Mouse (Mus musculus) midbrain, embryonic 11.5 days (tissue): ENCODE results near the gene Zc3h18. TPM values are rescaled to one million over a fixed set of nuclear protein-coding genes. Genes with fewer than 3 reads are reported as not detected.
A peak's percentile ranks its signal among the peaks of the same experiment; 100 is the strongest.

Experiments used
- ATAC-seq: fragments of 200-750 bp; cut with Nextera tagmentation; 2 replicates; pipeline ENCODE4 v1.8.0; 2017; ENCODE audit warnings: moderate TSS enrichment, moderate library complexity; ENCODE audit not compliant: low FRiP score
- DNase-seq: peaks from one replicate; pipeline ENCODE4 v3.0.0; 2015; ENCODE audit warnings: low spot score; ENCODE audit errors: missing footprints
- H3K27ac ChIP-seq: fragments of 300-500 bp; sonication (generic); 2 replicates; pipeline ENCODE4 v1.5.1; 2014; ENCODE audit warnings: low read depth, low read length
- H3K27me3 ChIP-seq: fragments of 300-500 bp; sonication (generic); 2 replicates; pipeline ENCODE4 v1.6.1; 2014; ENCODE audit warnings: mild to moderate bottlenecking, low read length, moderate library complexity, mixed read lengths; ENCODE audit not compliant: control insufficient read depth, insufficient read depth
- H3K36me3 ChIP-seq: fragments of 300-500 bp; sonication (generic); 2 replicates; pipeline ENCODE4 v1.6.1; 2014; ENCODE audit warnings: mild to moderate bottlenecking, low read length, moderate library complexity, mixed read lengths; ENCODE audit not compliant: control insufficient read depth, insufficient read depth
- H3K4me1 ChIP-seq: fragments of 300-500 bp; sonication (generic); 2 replicates; pipeline ENCODE4 v1.6.1; 2014; ENCODE audit warnings: low read length; ENCODE audit not compliant: control insufficient read depth, insufficient read depth
- H3K4me2 ChIP-seq: fragments of 300-500 bp; sonication (generic); 2 replicates; pipeline ENCODE4 v1.6.1; 2014; ENCODE audit warnings: mild to moderate bottlenecking, moderate library complexity
- H3K4me3 ChIP-seq: fragments of 300-500 bp; sonication (generic); 2 replicates; pipeline ENCODE4 v1.5.1; 2014; ENCODE audit warnings: low read depth, low read length
- H3K9ac ChIP-seq: fragments of 300-500 bp; sonication (generic); 2 replicates; pipeline ENCODE4 v1.6.1; 2014; ENCODE audit warnings: low read length
- H3K9me3 ChIP-seq: fragments of 300-500 bp; sonication (generic); 2 replicates; pipeline ENCODE4 v1.6.1; 2016; ENCODE audit warnings: low read length; ENCODE audit not compliant: control insufficient read depth
- WGBS: fragments of 180-500 bp; shearing (Covaris S2); extraction: QIAGEN DNeasy Blood & Tissue Kit; methylation state at CpG from one replicate; pipeline ENCODE4 v1.1.7; 2014; 5-methylcytosine and 5-hydroxymethylcytosine counted together
- polyA plus RNA-seq: library from polyadenylated mRNA; unstranded; fragments of >200 nt; fragmentation: Nextera tagmentation; extraction: Ambion mirVana; gene quantifications from 2 replicates; pipeline ENCODE4 v1.2.1, GENCODE M21; 2014

Zc3h18 gene
- polyA plus RNA-seq, 1 experiment from 2014 or later: 43.7 TPM

DNA sequence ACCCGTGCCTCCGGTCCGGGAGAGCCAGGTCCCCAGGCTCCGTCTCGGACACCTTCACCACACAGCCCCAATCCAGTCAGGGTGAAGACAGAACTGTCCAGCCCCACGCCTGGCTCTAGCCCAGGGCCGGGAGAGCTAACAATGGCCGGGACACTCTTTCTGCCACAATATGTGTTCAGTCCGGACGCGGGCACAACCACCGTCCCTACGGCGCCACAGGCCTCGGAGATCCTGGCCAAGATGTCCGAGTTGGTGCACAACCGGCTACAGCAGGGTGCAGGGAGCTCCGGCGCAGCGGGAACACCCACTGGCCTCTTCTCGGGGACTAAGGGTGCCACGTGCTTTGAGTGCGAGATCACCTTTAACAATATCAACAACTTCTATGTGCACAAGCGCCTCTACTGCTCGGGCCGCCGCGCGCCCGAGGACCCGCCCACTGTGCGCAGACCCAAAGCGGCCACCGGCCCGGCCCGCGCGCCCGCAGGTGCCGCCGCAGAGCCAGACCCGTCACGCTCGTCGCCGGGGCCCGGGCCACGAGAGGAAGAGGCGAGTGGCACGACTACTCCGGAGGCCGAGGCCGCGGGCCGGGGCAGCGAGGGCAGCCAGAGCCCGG, 40.7 kb upstream of the Zc3h18 start:
- Histone ChIP-seq H3K9ac (peak overlapping the region; percentile 54; the same call in 1 of the 2 replicates), H3K27ac (no peak overlapping the region), H3K4me2 (peak overlapping the region; percentile 95), H3K27me3 (peaks cover 48% of the 10 kb centered on the region), H3K36me3 (no peaks in the 10 kb centered on the region), H3K4me1 (peaks cover 16% of the 10 kb centered on the region), H3K9me3 (no peaks in the 10 kb centered on the region), H3K4me3 (peak overlapping the region; percentile 52)
- DNase-seq (peak; percentile 92), ATAC-seq (peak; percentile 38)
- WGBS: 6% methylated on average over 57 of the region's 57 CpGs

DNA sequence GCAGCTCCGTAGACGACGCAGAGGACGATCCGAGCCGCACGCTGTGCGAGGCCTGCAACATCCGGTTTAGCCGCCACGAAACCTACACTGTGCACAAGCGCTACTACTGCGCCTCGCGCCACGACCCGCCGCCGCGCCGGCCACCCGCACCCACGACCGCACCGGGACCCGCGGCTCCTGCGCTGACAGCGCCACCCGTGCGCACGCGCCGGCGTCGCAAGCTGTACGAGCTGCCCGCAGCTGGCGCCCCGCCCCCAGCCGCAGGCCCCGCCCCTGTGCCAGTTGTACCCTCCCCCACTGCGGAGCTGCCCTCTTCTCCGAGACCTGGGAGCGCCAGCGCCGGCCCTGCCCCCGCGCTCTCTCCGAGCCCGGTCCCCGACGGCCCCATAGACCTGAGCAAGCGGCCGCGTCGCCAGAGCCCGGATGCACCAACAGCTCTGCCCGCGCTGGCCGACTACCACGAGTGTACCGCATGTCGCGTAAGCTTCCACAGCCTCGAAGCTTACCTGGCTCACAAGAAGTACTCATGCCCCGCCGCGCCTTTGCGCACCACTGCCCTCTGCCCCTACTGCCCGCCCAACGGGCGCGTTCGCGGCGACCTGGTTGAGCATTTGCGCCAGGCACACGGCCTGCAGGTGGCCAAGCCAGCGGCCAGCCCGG, 40.0 kb upstream of the Zc3h18 start:
- WGBS: 1% methylated on average over 77 of the region's 81 CpGs
- Histone ChIP-seq H3K27me3 (peaks cover 48% of the 10 kb centered on the region), H3K4me3 (peak overlapping the region; percentile 52), H3K36me3 (no peaks in the 10 kb centered on the region), H3K27ac (no peak overlapping the region), H3K4me1 (peaks cover 16% of the 10 kb centered on the region), H3K9ac (peak overlapping the region; percentile 54), H3K9me3 (no peaks in the 10 kb centered on the region), H3K4me2 (peak overlapping the region; percentile 95)
- ATAC-seq (peak; percentile 75), DNase-seq (peak; percentile 97)

DNA sequence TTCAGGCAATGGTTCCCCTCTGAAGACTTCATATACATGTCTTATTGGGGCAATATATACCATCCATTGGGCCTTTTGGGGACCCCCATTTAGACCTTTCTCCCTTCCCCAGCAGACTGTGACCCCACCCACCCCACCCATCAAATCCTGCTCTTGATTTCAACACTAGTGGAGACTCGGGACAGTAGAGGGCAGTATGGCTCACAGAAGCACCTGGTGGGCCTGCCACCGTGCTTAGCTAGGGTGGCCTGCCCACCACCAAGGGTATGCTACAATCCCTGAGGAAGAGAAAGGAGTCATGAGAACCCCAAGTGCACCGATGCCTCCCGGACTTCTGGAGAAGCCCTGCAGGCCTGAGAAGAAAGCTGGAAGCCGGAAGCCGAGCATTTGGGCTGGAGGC, 37.6 kb upstream of the Zc3h18 start:
- Histone ChIP-seq H3K36me3 (no peaks in the 10 kb centered on the region), H3K9me3 (no peaks in the 10 kb centered on the region), H3K9ac (no peak overlapping the region), H3K4me1 (peaks cover 26% of the 10 kb centered on the region), H3K4me2 (no peak overlapping the region), H3K27ac (no peak overlapping the region), H3K4me3 (no peak overlapping the region), H3K27me3 (peaks cover 64% of the 10 kb centered on the region)
- 59% methylated on average over 6 of the region's 6 CpGs for WGBS
- no peak for DNase-seq
- no peak for ATAC-seq

DNA sequence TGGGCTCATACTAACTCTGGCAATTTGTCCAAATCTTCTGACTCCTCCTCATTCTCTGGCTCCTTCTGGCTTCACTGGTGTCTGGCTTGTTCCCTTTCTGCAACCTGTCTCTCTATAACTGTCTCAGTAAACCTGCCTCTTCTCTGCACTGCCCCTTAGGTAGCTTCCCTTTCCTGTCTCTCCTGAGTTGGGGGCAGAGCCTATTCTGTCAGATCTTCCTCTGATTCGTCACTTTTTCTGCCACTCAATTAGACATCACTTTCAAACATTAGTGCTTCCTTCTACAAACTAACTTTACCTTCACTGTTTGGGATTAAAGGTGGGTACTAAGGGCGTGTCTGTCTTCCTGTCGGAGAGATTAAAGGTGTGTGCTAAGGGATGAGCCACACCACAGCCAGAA, 35.6 kb upstream of the Zc3h18 start:
- H3K4me3 ChIP-seq: no peak overlapping the region
- H3K36me3 ChIP-seq: no peaks in the 10 kb centered on the region
- peaks cover 25% of the 10 kb centered on the region for H3K4me1 ChIP-seq
- no peak for ATAC-seq
- no peak overlapping the region for H3K4me2 ChIP-seq
- DNase-seq: no peak
- H3K9ac ChIP-seq: no peak overlapping the region
- WGBS: 78% methylated on average over 3 of the region's 3 CpGs
- H3K9me3 ChIP-seq: no peaks in the 10 kb centered on the region
- H3K27ac ChIP-seq: no peak overlapping the region
- peaks cover 53% of the 10 kb centered on the region for H3K27me3 ChIP-seq

DNA sequence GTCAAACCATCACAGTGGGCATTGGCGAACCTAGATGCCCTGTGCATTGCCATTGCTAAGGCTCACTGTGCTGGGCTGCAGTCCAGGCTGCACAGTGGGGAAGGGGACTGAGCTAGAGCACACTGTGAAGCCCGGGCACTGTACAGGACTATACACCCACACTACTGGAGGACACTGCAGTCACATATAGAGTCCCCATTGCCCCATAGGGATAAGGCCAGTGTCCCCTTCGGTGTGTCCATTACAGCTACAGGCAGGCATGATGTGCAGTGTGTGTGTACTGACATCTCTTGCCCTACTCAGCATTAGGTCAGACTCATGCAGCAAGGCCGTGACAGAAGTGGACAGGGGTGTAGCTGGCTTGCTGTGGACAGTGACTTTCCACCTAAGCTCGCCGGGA, 34.6 kb upstream of the Zc3h18 start:
- WGBS: 86% methylated on average over 6 of the region's 6 CpGs
- Histone ChIP-seq H3K4me3 (no peak overlapping the region), H3K4me1 (peaks cover 15% of the 10 kb centered on the region), H3K27ac (no peak overlapping the region), H3K27me3 (peaks cover 43% of the 10 kb centered on the region), H3K36me3 (no peaks in the 10 kb centered on the region), H3K9ac (no peak overlapping the region), H3K9me3 (no peaks in the 10 kb centered on the region), H3K4me2 (no peak overlapping the region)
- ATAC-seq (no peak), DNase-seq (no peak)

DNA sequence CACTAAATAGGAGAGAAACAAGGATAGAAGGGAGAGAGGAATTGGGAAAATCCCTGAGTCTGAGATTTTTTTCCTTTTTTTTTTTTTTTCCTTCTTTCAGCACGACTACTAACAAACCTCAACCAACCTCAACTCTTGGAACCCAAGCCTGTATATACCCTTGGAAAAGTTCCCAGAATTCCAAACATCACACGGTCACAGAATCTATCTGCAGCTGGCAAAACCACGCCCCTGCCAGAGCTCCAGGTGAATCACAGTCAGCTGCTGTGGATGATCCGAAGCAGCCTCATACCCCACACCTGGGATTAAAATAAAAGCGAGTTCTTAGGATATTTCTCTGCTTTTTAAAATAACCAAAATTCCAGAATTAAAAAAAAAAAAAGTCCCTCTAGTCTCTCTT, 34.0 kb upstream of the Zc3h18 start:
- no peak overlapping the region for H3K27ac ChIP-seq
- 52% methylated on average over 5 of the region's 5 CpGs for WGBS
- DNase-seq (no peak), ATAC-seq (no peak)
- H3K27me3 ChIP-seq: peaks cover 37% of the 10 kb centered on the region
- H3K4me3 ChIP-seq: no peak overlapping the region
- peaks cover 14% of the 10 kb centered on the region for H3K4me1 ChIP-seq
- no peak overlapping the region for H3K4me2 ChIP-seq
- H3K9ac ChIP-seq: no peak overlapping the region
- no peaks in the 10 kb centered on the region for H3K9me3 ChIP-seq
- no peaks in the 10 kb centered on the region for H3K36me3 ChIP-seq

DNA sequence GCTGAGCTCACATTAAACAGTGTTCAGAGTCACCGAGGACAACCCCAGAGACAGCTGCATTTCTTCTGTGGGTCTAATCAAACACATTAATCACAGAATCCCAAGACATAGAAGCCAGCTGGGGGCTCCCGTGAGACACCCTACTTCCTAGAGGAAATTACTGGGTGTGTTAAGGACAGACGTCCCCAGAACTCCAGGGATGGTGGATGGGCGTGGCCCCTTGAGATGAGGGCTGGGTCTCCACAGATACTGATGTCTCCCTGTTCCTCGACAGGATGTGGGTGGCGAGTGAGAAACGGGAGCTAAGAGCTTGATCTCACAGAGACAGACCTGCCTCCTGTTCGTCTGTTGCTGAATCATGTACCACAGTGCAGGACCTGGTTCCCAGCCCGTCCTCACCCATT, 33.6 kb upstream of the Zc3h18 start:
- no peaks in the 10 kb centered on the region for H3K9me3 ChIP-seq
- ATAC-seq: 0 out of 2 replicates have a peak, but pooled peaks have one; percentile 20
- peak overlapping the region; percentile 39 for H3K9ac ChIP-seq
- peaks cover 14% of the 10 kb centered on the region for H3K4me1 ChIP-seq
- DNase-seq: no peak
- 5% methylated on average over 9 of the region's 9 CpGs for WGBS
- no peaks in the 10 kb centered on the region for H3K36me3 ChIP-seq
- H3K27me3 ChIP-seq: peaks cover 33% of the 10 kb centered on the region
- no peak overlapping the region for H3K4me3 ChIP-seq
- no peak overlapping the region for H3K27ac ChIP-seq
- H3K4me2 ChIP-seq: peak overlapping the region; percentile 41

DNA sequence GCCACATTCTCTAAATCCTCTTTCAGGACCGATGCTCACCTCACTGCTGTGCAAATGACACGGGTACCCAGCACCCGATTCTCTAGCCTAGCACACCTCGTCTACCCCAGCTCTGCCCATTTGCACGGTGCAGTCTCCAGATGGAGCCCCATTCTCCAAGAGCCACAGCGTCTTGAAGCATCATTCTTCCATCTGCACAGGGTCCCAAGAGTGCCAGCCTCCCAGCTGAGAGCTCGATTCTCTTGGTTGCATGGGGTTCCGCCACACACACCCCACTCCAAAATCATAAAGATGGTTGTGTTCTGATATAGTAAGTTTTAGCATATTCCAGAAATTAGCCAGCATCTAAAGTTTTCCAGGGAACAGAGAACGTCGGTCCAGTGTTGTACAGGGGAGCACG, 33.1 kb upstream of the Zc3h18 start:
- Histone ChIP-seq H3K9me3 (no peaks in the 10 kb centered on the region), H3K36me3 (no peaks in the 10 kb centered on the region), H3K27ac (no peak overlapping the region), H3K4me3 (peak overlapping the region; percentile 15), H3K4me2 (peak overlapping the region; percentile 41), H3K4me1 (peaks cover 14% of the 10 kb centered on the region), H3K9ac (peak overlapping the region; percentile 39), H3K27me3 (peaks cover 27% of the 10 kb centered on the region)
- ATAC-seq: no peak
- 4% methylated on average over 11 of the region's 11 CpGs for WGBS
- DNase-seq: peak; percentile 89

DNA sequence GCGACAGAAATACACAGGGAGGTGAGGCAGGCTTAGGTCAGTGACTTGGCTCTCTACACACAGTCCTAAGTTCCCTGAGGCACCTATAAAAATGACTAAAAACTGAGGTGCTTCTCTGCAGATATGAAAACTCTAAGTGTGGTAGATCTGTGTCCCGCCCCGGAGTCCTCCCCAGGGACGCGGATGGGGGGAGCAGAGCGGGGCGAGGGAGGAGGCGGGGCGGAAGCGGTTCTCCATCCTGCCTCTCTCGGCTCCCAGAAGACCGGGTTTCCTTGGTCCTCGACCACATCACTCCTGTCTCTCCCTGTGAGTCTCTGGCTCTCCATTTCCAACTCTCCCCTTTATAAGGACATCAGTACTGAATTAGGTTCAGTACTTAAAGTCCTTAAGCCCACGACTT, 32.7 kb upstream of the Zc3h18 start:
- ATAC-seq: 0 out of 2 replicates have a peak, but pooled peaks have one; percentile 28
- Histone ChIP-seq H3K27ac (no peak overlapping the region), H3K4me3 (peak overlapping the region; percentile 15), H3K9ac (peak overlapping the region; percentile 39), H3K36me3 (no peaks in the 10 kb centered on the region), H3K27me3 (peaks cover 24% of the 10 kb centered on the region), H3K9me3 (no peaks in the 10 kb centered on the region), H3K4me2 (peak overlapping the region; percentile 41), H3K4me1 (peaks cover 14% of the 10 kb centered on the region)
- whole genome bisulfite sequencing: 0% methylated on average over 14 of the region's 14 CpGs
- peak; percentile 89 for DNase-seq
